Mouse (Mus musculus) liver, adult 2 months (tissue): Measurements from ENCODE around the gene N6amt1.

Experiments used
- CTCF ChIP-seq: fragments of 200-500 bp; IDR thresholded peaks from 2 replicates; pipeline ENCODE4 v1.5.1; 2011; ENCODE audit warnings: low read depth, low read length, control low read depth
- POLR2A ChIP-seq: fragments of 200-500 bp; IDR thresholded peaks from 2 replicates; pipeline ENCODE4 v1.6.1; 2011; ENCODE audit warnings: low read length, control low read depth; ENCODE audit not compliant: insufficient read depth; ENCODE audit errors: extremely low read depth

- TF ChIP-seq CTCF: no peak
- no peak for TF ChIP-seq POLR2A
Observed at GRCm38 (mm10) chr16:87318200-87318811, 35.7 kb upstream of the N6amt1 start.
